Mouse (Mus musculus): ENCODE measurements at regions not wholly inside any gene's neighbourhood (a gene's known extent, or its start where the extent isn't known, plus 50 kb on each side); places are given as distances from the start of the nearest gene placed in this dataset.

GRCm38 (mm10) chr7:50993707-50994106 is 394.7 kb downstream of the 4933405O20Rik start:
- Histone ChIP-seq H3K4me3 (ENCODE audit: low read depth, low read length) (no peak overlapping the region), H3K27ac (ENCODE audit: low read depth, low read length) (no peak overlapping the region), H3K36me3 (ENCODE audit: control insufficient read depth, insufficient read depth, low read length) (no peaks in the 10 kb centered on the region), H3K4me1 (ENCODE audit: control insufficient read depth, insufficient read depth, low read length) (no peaks in the 10 kb centered on the region), H3K4me2 (ENCODE audit: low read depth) (no peak overlapping the region), H3K9me3 (ENCODE audit: control insufficient read depth, low read length) (no peaks in the 10 kb centered on the region), H3K27me3 (ENCODE audit: control insufficient read depth, insufficient read depth, low read length) (no peaks in the 10 kb centered on the region), H3K9ac (ENCODE audit: low read length) (no peak overlapping the region)
- DNase-seq (ENCODE audit: low spot score) (no peak), ATAC-seq (ENCODE audit: insufficient read depth, low FRiP score, low TSS enrichment) (no peak)
- WGBS: 79% methylated on average over 1 of the region's 1 CpGs

GRCm38 (mm10) chr7:51041899-51042667 is 443.1 kb downstream of the 4933405O20Rik start:
- H3K27me3 ChIP-seq (ENCODE audit: control insufficient read depth, insufficient read depth, low read length): no peaks in the 10 kb centered on the region
- H3K4me2 ChIP-seq (ENCODE audit: low read depth): no peak overlapping the region
- no peak overlapping the region for H3K27ac ChIP-seq (ENCODE audit: low read depth, low read length)
- DNase-seq (ENCODE audit: low spot score) (no peak), ATAC-seq (ENCODE audit: insufficient read depth, low FRiP score, low TSS enrichment) (no peak)
- H3K36me3 ChIP-seq (ENCODE audit: control insufficient read depth, insufficient read depth, low read length): no peaks in the 10 kb centered on the region
- H3K4me1 ChIP-seq (ENCODE audit: control insufficient read depth, insufficient read depth, low read length): no peaks in the 10 kb centered on the region
- no peaks in the 10 kb centered on the region for H3K9me3 ChIP-seq (ENCODE audit: control insufficient read depth, low read length)
- WGBS: 69% methylated on average over 3 of the region's 3 CpGs
- H3K9ac ChIP-seq (ENCODE audit: low read length): no peak overlapping the region
- H3K4me3 ChIP-seq (ENCODE audit: low read depth, low read length): no peak overlapping the region

DNA sequence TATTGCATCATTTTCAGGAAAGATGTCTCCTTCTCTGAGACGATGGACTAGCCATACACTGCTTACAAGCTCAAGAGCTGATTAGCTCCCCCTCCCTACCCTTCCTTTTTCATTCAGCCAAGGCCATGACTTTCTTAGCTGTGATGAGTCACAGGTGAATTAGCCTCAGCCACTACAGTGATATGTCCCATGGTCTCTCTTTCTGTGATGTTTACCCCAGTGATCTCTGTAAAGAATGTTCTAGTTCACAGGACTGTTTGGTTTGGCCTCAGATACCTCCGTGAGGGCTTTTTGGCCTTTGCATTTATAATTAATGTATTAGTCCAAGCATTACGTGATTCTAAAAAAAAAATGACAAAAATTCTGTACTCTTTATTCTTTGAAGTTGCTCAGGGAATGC is 452.5 kb downstream of the 4933405O20Rik start:
- H3K36me3 ChIP-seq (ENCODE audit: control insufficient read depth, insufficient read depth, low read length): no peaks in the 10 kb centered on the region
- no peaks in the 10 kb centered on the region for H3K9me3 ChIP-seq (ENCODE audit: control insufficient read depth, low read length)
- H3K4me3 ChIP-seq (ENCODE audit: low read depth, low read length): no peak overlapping the region
- H3K9ac ChIP-seq (ENCODE audit: low read length): no peak overlapping the region
- ATAC-seq (ENCODE audit: insufficient read depth, low FRiP score, low TSS enrichment) (no peak), DNase-seq (ENCODE audit: low spot score) (no peak)
- no peaks in the 10 kb centered on the region for H3K4me1 ChIP-seq (ENCODE audit: control insufficient read depth, insufficient read depth, low read length)
- WGBS: 89% methylated on average over 3 of the region's 3 CpGs
- no peak overlapping the region for H3K27ac ChIP-seq (ENCODE audit: low read depth, low read length)
- no peak overlapping the region for H3K4me2 ChIP-seq (ENCODE audit: low read depth)
- no peaks in the 10 kb centered on the region for H3K27me3 ChIP-seq (ENCODE audit: control insufficient read depth, insufficient read depth, low read length)

GRCm38 (mm10) chr7:51068376-51068775 is 442.5 kb upstream of the Ano5 start:
- H3K9ac ChIP-seq (ENCODE audit: low read length): no peak overlapping the region
- no peaks in the 10 kb centered on the region for H3K4me1 ChIP-seq (ENCODE audit: control insufficient read depth, insufficient read depth, low read length)
- no peaks in the 10 kb centered on the region for H3K36me3 ChIP-seq (ENCODE audit: control insufficient read depth, insufficient read depth, low read length)
- ATAC-seq (ENCODE audit: insufficient read depth, low FRiP score, low TSS enrichment) (no peak), DNase-seq (ENCODE audit: low spot score) (no peak)
- WGBS: 21% methylated on average over 1 of the region's 1 CpGs
- no peak overlapping the region for H3K4me3 ChIP-seq (ENCODE audit: low read depth, low read length)
- no peaks in the 10 kb centered on the region for H3K27me3 ChIP-seq (ENCODE audit: control insufficient read depth, insufficient read depth, low read length)
- no peaks in the 10 kb centered on the region for H3K9me3 ChIP-seq (ENCODE audit: control insufficient read depth, low read length)
- H3K27ac ChIP-seq (ENCODE audit: low read depth, low read length): no peak overlapping the region
- no peak overlapping the region for H3K4me2 ChIP-seq (ENCODE audit: low read depth)

GRCm38 (mm10) chr7:51093774-51094173 is 417.1 kb upstream of the Ano5 start:
- Histone ChIP-seq H3K9me3 (ENCODE audit: control insufficient read depth, low read length) (no peaks in the 10 kb centered on the region), H3K36me3 (ENCODE audit: control insufficient read depth, insufficient read depth, low read length) (no peaks in the 10 kb centered on the region), H3K4me1 (ENCODE audit: control insufficient read depth, insufficient read depth, low read length) (no peaks in the 10 kb centered on the region), H3K9ac (ENCODE audit: low read length) (no peak overlapping the region), H3K4me3 (ENCODE audit: low read depth, low read length) (no peak overlapping the region), H3K27ac (ENCODE audit: low read depth, low read length) (no peak overlapping the region), H3K4me2 (ENCODE audit: low read depth) (no peak overlapping the region), H3K27me3 (ENCODE audit: control insufficient read depth, insufficient read depth, low read length) (no peaks in the 10 kb centered on the region)
- 77% methylated on average over 3 of the region's 3 CpGs for WGBS
- ATAC-seq (ENCODE audit: insufficient read depth, low FRiP score, low TSS enrichment): no peak
- DNase-seq (ENCODE audit: low spot score): no peak

- Histone ChIP-seq H3K4me1 (ENCODE audit: control insufficient read depth, insufficient read depth, low read length) (no peaks in the 10 kb centered on the region), H3K9ac (ENCODE audit: low read length) (no peak overlapping the region), H3K4me2 (ENCODE audit: low read depth) (no peak overlapping the region), H3K4me3 (ENCODE audit: low read depth, low read length) (no peak overlapping the region), H3K27me3 (ENCODE audit: control insufficient read depth, insufficient read depth, low read length) (no peaks in the 10 kb centered on the region), H3K9me3 (ENCODE audit: control insufficient read depth, low read length) (no peaks in the 10 kb centered on the region), H3K36me3 (ENCODE audit: control insufficient read depth, insufficient read depth, low read length) (no peaks in the 10 kb centered on the region), H3K27ac (ENCODE audit: low read depth, low read length) (no peak overlapping the region)
- ATAC-seq (ENCODE audit: insufficient read depth, low FRiP score, low TSS enrichment) (no peak), DNase-seq (ENCODE audit: low spot score) (no peak)
- WGBS: 76% methylated on average over 2 of the region's 2 CpGs
Measured at GRCm38 (mm10) chr7:51101166-51101565, 409.7 kb upstream of the Ano5 start.

DNA sequence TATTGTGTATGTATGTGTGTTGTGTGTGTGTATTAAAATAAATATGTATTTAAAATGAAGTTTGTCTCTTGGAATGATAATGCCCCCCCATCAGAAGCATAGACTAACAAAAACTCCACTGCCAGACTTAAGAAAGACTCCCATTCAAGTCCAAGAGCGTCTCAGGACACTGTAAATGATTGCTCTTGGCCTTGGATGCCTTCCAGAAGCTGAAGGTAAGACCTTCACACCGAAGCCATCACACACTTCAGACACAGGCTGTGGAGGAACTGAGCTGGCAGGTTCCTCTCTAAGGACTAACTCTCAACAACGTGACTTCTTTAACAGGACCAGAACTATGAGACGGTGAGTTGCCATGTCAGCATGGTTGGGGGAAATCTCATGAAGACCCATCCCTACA is 370.0 kb upstream of the Ano5 start:
- WGBS: 85% methylated on average over 4 of the region's 4 CpGs
- H3K4me2 ChIP-seq (ENCODE audit: low read depth): no peak overlapping the region

DNA sequence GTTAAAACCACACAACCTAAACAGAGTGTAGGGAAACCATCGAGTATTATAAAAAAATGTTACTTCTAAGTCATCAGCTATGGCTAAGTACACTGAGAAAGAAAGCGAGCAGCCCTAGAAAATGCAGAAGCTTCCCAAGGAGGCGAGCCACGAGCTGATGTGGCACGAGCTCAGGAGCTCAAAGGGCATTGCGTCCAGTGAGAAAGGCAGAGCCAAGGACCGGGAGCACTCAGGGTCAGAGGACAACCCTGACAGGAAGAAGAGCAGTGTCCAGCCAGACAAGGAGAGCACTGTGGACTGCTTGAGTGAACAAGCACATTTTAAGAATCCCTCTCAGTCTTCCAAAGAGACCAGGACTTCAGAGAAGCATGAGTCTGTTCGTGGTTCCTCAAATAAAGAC is 335.6 kb upstream of the Ano5 start:
- H3K4me3 ChIP-seq (ENCODE audit: low read depth, low read length): no peak overlapping the region
- H3K9ac ChIP-seq (ENCODE audit: low read length): no peak overlapping the region
- no peak for ATAC-seq (ENCODE audit: insufficient read depth, low FRiP score, low TSS enrichment)
- 84% methylated on average over 8 of the region's 8 CpGs for WGBS
- no peak overlapping the region for H3K4me2 ChIP-seq (ENCODE audit: low read depth)
- no peak overlapping the region for H3K27ac ChIP-seq (ENCODE audit: low read depth, low read length)
- no peak for DNase-seq (ENCODE audit: low spot score)
- H3K4me1 ChIP-seq (ENCODE audit: control insufficient read depth, insufficient read depth, low read length): no peaks in the 10 kb centered on the region
- H3K9me3 ChIP-seq (ENCODE audit: control insufficient read depth, low read length): no peaks in the 10 kb centered on the region
- no peaks in the 10 kb centered on the region for H3K27me3 ChIP-seq (ENCODE audit: control insufficient read depth, insufficient read depth, low read length)
- no peaks in the 10 kb centered on the region for H3K36me3 ChIP-seq (ENCODE audit: control insufficient read depth, insufficient read depth, low read length)

More for the DNA sequence above, 370.0 kb upstream of the Ano5 start:
- no peak overlapping the region for H3K27ac ChIP-seq (ENCODE audit: low read depth, low read length)
- H3K27me3 ChIP-seq (ENCODE audit: control insufficient read depth, insufficient read depth, low read length): no peaks in the 10 kb centered on the region
- H3K36me3 ChIP-seq (ENCODE audit: control insufficient read depth, insufficient read depth, low read length): no peaks in the 10 kb centered on the region
- H3K4me1 ChIP-seq (ENCODE audit: control insufficient read depth, insufficient read depth, low read length): no peaks in the 10 kb centered on the region
- no peak overlapping the region for H3K9ac ChIP-seq (ENCODE audit: low read length)
- ATAC-seq (ENCODE audit: insufficient read depth, low FRiP score, low TSS enrichment): no peak
- H3K4me3 ChIP-seq (ENCODE audit: low read depth, low read length): no peak overlapping the region
- DNase-seq (ENCODE audit: low spot score): no peak
- H3K9me3 ChIP-seq (ENCODE audit: control insufficient read depth, low read length): no peaks in the 10 kb centered on the region

- H3K27ac ChIP-seq (ENCODE audit: low read depth, low read length): no peak overlapping the region
- H3K4me2 ChIP-seq (ENCODE audit: low read depth): no peak overlapping the region
- DNase-seq (ENCODE audit: low spot score) (no peak), ATAC-seq (ENCODE audit: insufficient read depth, low FRiP score, low TSS enrichment) (no peak)
- H3K4me1 ChIP-seq (ENCODE audit: control insufficient read depth, insufficient read depth, low read length): no peaks in the 10 kb centered on the region
- H3K9me3 ChIP-seq (ENCODE audit: control insufficient read depth, low read length): no peaks in the 10 kb centered on the region
- H3K9ac ChIP-seq (ENCODE audit: low read length): no peak overlapping the region
- H3K27me3 ChIP-seq (ENCODE audit: control insufficient read depth, insufficient read depth, low read length): no peaks in the 10 kb centered on the region
- no peak overlapping the region for H3K4me3 ChIP-seq (ENCODE audit: low read depth, low read length)
- no peaks in the 10 kb centered on the region for H3K36me3 ChIP-seq (ENCODE audit: control insufficient read depth, insufficient read depth, low read length)
- WGBS: 79% methylated on average over 6 of the region's 6 CpGs
Measured at GRCm38 (mm10) chr7:51215487-51216232, 295.2 kb upstream of the Ano5 start.
